In the genomic region with DNA sequence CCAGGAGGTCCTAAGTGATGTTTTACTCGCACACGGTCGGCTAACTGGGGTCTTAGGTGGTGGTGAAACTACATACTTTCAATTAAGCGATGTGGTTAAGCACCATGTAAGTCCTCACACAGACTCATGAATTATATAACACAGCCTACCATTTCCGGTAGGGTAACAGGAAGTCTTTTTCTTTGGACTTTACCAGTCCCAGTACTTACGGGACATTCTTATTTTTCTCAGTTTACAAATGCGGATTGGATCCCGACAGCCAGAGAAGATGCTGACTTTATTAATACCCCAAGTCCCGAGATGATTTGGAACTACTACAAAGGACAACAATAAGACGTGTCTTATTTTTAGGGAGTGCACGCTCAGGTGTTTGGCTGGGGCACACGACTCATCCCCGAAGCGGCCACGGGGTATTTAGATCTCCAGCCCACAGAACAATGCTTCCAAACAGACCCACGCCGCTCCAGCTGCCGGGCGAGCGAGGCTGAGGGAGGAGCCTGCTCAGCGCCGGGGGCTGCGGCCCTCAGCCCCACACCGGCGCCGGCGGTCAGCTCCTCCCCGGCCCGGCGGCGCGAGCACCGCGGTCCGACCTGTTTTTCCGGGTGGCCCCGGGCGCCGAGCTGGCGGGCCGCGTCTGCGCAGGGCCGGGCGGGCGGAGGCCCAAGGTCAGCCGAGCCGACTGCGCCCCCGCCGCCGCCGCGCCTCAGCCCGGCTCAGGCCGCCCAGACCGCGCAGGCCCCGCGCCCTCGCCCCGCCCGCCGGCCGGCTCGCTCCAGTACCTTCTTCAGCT, we compare ENCODE assay signal across 8 mouse cellular contexts. TPM values are rescaled to one million over a fixed set of nuclear protein-coding genes. Genes with fewer than 3 reads are reported as not detected.
A peak's percentile ranks its signal among the peaks of the same experiment; 100 is the strongest.
DNase-seq lines count a peak whose midpoint lies in the region; ATAC-seq and TF ChIP-seq lines count a peak whose summit lies in the region.

No protein-coding gene starts in this region.

- peak overlapping the region; percentile 83 for H3K9ac ChIP-seq in forebrain, postnatal 0 days
- peak overlapping the region; percentile 96 for H3K9ac ChIP-seq in kidney, postnatal 0 days (ENCODE audit: low read depth, low read length)
- peak overlapping the region; percentile 90 for H3K9ac ChIP-seq in lung, postnatal 0 days (replicated peaks; ENCODE audit: low read depth)

- ATAC-seq in forebrain, postnatal 0 days: peak; percentile 81
- peak; percentile 90 for ATAC-seq in kidney, postnatal 0 days (replicated peaks; ENCODE audit: low FRiP score, low read depth)
- peak; percentile 90 for ATAC-seq in lung, postnatal 0 days

- no peak for TF ChIP-seq EP300 in lung, postnatal 0 days (IDR thresholded peaks at IDR 0.05)

- peak; percentile 17 for DNase-seq in adrenal gland, postnatal 10 days
- DNase-seq in adrenal gland, postnatal 4 days (ENCODE audit: low spot score in 2 of 2): no peak
- DNase-seq in 416B (ENCODE audit: low read depth): peak; percentile 79
- peak; percentile 35 for DNase-seq in c-Kit-positive CD71-positive TER-119-positive erythroid progenitor cells, embryonic 14.5 days (ENCODE audit: low spot score)
- peak; percentile 39 for DNase-seq in forebrain, postnatal 0 days
- DNase-seq in kidney, postnatal 0 days (ENCODE audit: low spot score): peak; percentile 71
- DNase-seq in lung, postnatal 0 days (ENCODE audit: low spot score): peak; percentile 67
- peak; percentile 64 for DNase-seq in retina, embryonic 14.5 days (ENCODE audit: low spot score)

- no peaks in the 10 kb centered on the region for H3K9me3 ChIP-seq in forebrain, postnatal 0 days (ENCODE audit: low read length)
- H3K9me3 ChIP-seq in kidney, postnatal 0 days (replicated peaks; ENCODE audit: low read length): no peaks in the 10 kb centered on the region
- H3K9me3 ChIP-seq in lung, postnatal 0 days (ENCODE audit: low read length): no peaks in the 10 kb centered on the region

- no peak for TF ChIP-seq CTCF in forebrain, postnatal 0 days (IDR thresholded peaks at IDR 0.05; ENCODE audit: low read depth)
- TF ChIP-seq CTCF in kidney, postnatal 0 days (IDR thresholded peaks at IDR 0.05; ENCODE audit: low read depth): no peak
- no peak for TF ChIP-seq CTCF in lung, postnatal 0 days (IDR thresholded peaks at IDR 0.05)

- 2% methylated on average over 47 of the region's 66 CpGs for WGBS in forebrain, postnatal 0 days
- WGBS in kidney, postnatal 0 days: 1% methylated on average over 55 of the region's 66 CpGs
- under 1% methylated on average over 47 of the region's 66 CpGs for WGBS in lung, postnatal 0 days

- H3K36me3 ChIP-seq in forebrain, postnatal 0 days (ENCODE audit: insufficient read depth): 0 out of 2 replicates have a peak, but pooled peaks cover 14% of the 10 kb centered on the region
- peaks cover 18% of the 10 kb centered on the region; the same call in 1 of the 2 replicates for H3K36me3 ChIP-seq in kidney, postnatal 0 days (ENCODE audit: insufficient read depth, low read length)
- H3K36me3 ChIP-seq in lung, postnatal 0 days (ENCODE audit: insufficient read depth, low read length): 0 out of 2 replicates have a peak, but pooled peaks cover 6% of the 10 kb centered on the region

- peak overlapping the region; percentile 91 for H3K27ac ChIP-seq in forebrain, postnatal 0 days (ENCODE audit: low read depth, low read length)
- H3K27ac ChIP-seq in kidney, postnatal 0 days: peak overlapping the region; percentile 99
- peak overlapping the region; percentile 99 for H3K27ac ChIP-seq in lung, postnatal 0 days (ENCODE audit: low read length)

- peaks cover 3% of the 10 kb centered on the region; the same call in 1 of the 2 replicates for H3K4me1 ChIP-seq in forebrain, postnatal 0 days (ENCODE audit: insufficient read depth)
- 0 out of 2 replicates have a peak, but pooled peaks cover 3% of the 10 kb centered on the region for H3K4me1 ChIP-seq in kidney, postnatal 0 days (replicated peaks; ENCODE audit: insufficient read depth, low read length)
- no peaks in the 10 kb centered on the region for H3K4me1 ChIP-seq in lung, postnatal 0 days (ENCODE audit: insufficient read depth, low read depth, low read length)

- H3K27me3 ChIP-seq in forebrain, postnatal 0 days (ENCODE audit: insufficient read depth, low read length): no peaks in the 10 kb centered on the region
- no peaks in the 10 kb centered on the region for H3K27me3 ChIP-seq in kidney, postnatal 0 days (ENCODE audit: insufficient read depth, low read length)
- H3K27me3 ChIP-seq in lung, postnatal 0 days (replicated peaks; ENCODE audit: insufficient read depth, low read length): no peaks in the 10 kb centered on the region

- peak overlapping the region; percentile 94 for H3K4me3 ChIP-seq in forebrain, postnatal 0 days (ENCODE audit: low read depth, low read length)
- peak overlapping the region; percentile 84 for H3K4me3 ChIP-seq in kidney, postnatal 0 days (replicated peaks; ENCODE audit: low read depth, low read length)
- peak overlapping the region; percentile 92 for H3K4me3 ChIP-seq in lung, postnatal 0 days (ENCODE audit: low read depth, low read length)

- H3K4me2 ChIP-seq in forebrain, postnatal 0 days (ENCODE audit: low read depth): peak overlapping the region; percentile 82
- peak overlapping the region; percentile 75 for H3K4me2 ChIP-seq in kidney, postnatal 0 days (ENCODE audit: low read length)
- H3K4me2 ChIP-seq in lung, postnatal 0 days (replicated peaks; ENCODE audit: low read depth, low read length): peak overlapping the region; percentile 82

RNA-seq across cellular contexts. Expression of gene Dnaja2, which starts 0.6 kb away (rescaled TPM):
- 100 to 1,000 TPM; 146 to 159 TPM for total RNA-seq in adrenal gland, postnatal 10 days (2021)
- 100 to 1,000 TPM; 140 to 159 TPM for total RNA-seq in adrenal gland, postnatal 4 days (2021)
- total RNA-seq in forebrain, postnatal 0 days (2014; rRNA removed): 87.3 and 89.7 TPM in 2 replicates
- 164 and 166 TPM in 2 replicates for polyA plus RNA-seq in forebrain, postnatal 0 days (2015; fragmentation: Nextera tagmentation; extraction: Ambion mirVana)
- polyA plus RNA-seq in kidney, postnatal 0 days (2015; fragmentation: Nextera tagmentation; extraction: Ambion mirVana): 143 and 155 TPM in 2 replicates
- 95.7 and 107 TPM in 2 replicates for polyA plus RNA-seq in lung, postnatal 0 days (2015; fragmentation: Nextera tagmentation; extraction: Ambion mirVana)

Comparison
In these comparisons a context has a peak if more than half of its experiments do, and no peak if none do; other contexts are left out.
1. DNase-seq: peak in adrenal gland, postnatal 10 days (single experiment), 416B (single experiment), c-Kit-positive CD71-positive TER-119-positive erythroid progenitor cells, embryonic 14.5 days (single experiment), forebrain, postnatal 0 days (single experiment), kidney, postnatal 0 days (single experiment), lung, postnatal 0 days (single experiment) and retina, embryonic 14.5 days (single experiment); none in adrenal gland, postnatal 4 days (0 of 2).
2. Peak in every context shown above with its lines, with median percentiles within 50 percentile points of each other: ATAC-seq, H3K27ac ChIP-seq, H3K4me2 ChIP-seq, H3K4me3 ChIP-seq and H3K9ac ChIP-seq.